Mouse (Mus musculus): ENCODE results near the gene Csnk1g2.

DNA sequence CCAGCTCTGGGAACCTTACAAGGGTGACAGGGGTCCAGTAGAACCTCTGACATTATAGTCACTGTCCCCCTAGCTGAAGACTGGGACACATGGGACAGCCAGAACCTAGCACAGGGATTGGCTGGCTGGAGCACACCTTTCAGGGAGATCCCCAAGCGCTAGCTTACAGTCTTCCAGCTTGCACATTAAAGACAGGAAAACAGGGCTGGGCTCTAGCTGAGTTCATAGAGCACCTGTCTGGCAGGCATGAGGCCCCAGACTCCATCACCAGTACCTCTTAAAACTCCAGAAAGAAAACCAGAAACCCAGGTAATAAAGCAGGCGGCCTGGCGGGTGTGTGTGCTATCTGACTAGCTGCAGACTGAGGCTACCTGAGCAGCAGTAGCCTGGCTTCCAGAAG, 51.1 kb downstream of the Csnk1g2 start:
- TF ChIP-seq POLR2A (IDR thresholded peaks at IDR 0.05; ENCODE audit: insufficient read length, low read depth): no peak
- no peak for TF ChIP-seq TCF3 (IDR thresholded peaks at IDR 0.05; ENCODE audit: insufficient read length, low read depth)
- no peak for TF ChIP-seq MYOG (IDR thresholded peaks at IDR 0.05; ENCODE audit: control insufficient read depth in 1 of 3, insufficient read depth in 1 of 3, insufficient read length in 2 of 3, low read depth in 2 of 3)
- TF ChIP-seq REST (IDR thresholded peaks at IDR 0.05; ENCODE audit: insufficient read depth, insufficient read length): no peak
- no peak for TF ChIP-seq MAX (IDR thresholded peaks at IDR 0.05; ENCODE audit: low read depth)

Measured in myocyte (in vitro differentiated cells).